Mouse (Mus musculus) layer of hippocampus, adult 2 months (tissue): ENCODE results near the gene Vmn2r63. TPM values are rescaled to one million over a fixed set of nuclear protein-coding genes. Genes with fewer than 3 reads are reported as not detected.
"Not testable (repeated sequence)": the region's sequence is repeated elsewhere in the genome, so short reads cannot be mapped to it uniquely, and the experiment has no call there.

Source experiments
- DNase-seq, 2 experiments: peaks; one replicate each; pipeline ENCODE4 v3.0.0; 2022; ENCODE audit warnings: low spot score in 2 of 2
- H3K27ac ChIP-seq: fragments of 200-600 bp; 2 replicates; pipeline ENCODE4 v1.8.1; 2022
- H3K4me3 ChIP-seq: fragments of 200-600 bp; 2 replicates; pipeline ENCODE4 v1.8.1; 2022; ENCODE audit warnings: mild to moderate bottlenecking
- CTCF ChIP-seq: fragments of 200-600 bp; conservative IDR thresholded peaks from 2 replicates; pipeline ENCODE4 v1.8.1; 2022; ENCODE audit warnings: antibody characterized with exemption, mild to moderate bottlenecking, moderate library complexity
- long read RNA-seq, 2 experiments: library from polyadenylated mRNA; stranded (forward); transcript quantifications; one replicate each; pipeline ENCODE4 v2.0.0; 2021; ENCODE audit warnings: borderline mapping rate in 2 of 2
- microRNA-seq, 2 experiments: library from miRNA; unstranded; fragments of <30 nt; microRNA quantifications; one replicate each; pipeline ENCODE4 v1.2.0; 2021
- total RNA-seq, 2 experiments: library from RNA; stranded (reverse); gene quantifications; 2 replicates each; pipeline ENCODE4 v1.2.3; 2021

Gene Vmn2r63
- total RNA-seq: not detected
- long read RNA-seq, experiment 1: 0 reads
- long read RNA-seq, experiment 2: 0 reads

DNA sequence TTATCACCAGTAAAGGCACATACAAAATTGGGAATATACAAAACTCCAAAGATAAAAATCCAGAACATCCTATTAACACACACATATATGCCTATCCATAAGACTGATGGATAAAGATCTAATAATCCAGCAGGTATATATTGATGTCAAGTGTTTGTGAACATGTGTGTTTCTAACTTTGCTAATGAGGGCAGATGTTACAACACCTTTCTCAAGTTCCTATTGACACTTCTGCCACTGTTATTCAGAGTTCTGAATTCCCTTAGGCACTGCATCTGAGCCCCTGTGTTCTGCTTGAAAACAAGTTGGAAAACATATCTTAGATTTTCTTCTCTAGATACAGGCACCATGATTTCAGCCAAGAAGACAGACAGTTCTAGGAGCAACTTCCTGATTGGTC is at the start of gene Vmn2r63:
Vmn2r63 (minus strand) TSS at position 101 of the 400 bp plus-strand sequence.
- H3K4me3 ChIP-seq, DNase-seq, H3K27ac ChIP-seq: not testable (repeated sequence)

DNA sequence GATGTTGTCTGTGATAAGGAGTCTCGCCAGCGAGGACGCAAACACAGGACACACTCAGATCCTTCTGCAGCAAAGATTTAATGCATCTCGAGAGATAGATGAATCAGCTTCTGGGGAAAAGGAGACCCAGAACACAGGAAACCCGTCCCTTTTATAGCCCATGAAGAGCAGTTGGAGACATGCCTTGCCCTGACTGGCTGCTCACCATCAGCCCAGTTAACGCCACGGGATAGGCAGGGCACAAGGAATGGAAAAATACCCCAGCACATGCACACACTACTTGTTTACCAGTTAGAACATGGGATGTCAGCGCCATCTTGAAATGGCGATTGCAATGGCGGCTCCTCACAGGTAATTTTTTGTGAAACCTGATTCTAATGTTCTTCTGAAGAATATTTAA is 47.1 kb upstream of the Vmn2r63 start:
- no peak overlapping the region for H3K4me3 ChIP-seq
- no peak for TF ChIP-seq CTCF
- DNase-seq: no peak
- no peak overlapping the region for H3K27ac ChIP-seq

DNA sequence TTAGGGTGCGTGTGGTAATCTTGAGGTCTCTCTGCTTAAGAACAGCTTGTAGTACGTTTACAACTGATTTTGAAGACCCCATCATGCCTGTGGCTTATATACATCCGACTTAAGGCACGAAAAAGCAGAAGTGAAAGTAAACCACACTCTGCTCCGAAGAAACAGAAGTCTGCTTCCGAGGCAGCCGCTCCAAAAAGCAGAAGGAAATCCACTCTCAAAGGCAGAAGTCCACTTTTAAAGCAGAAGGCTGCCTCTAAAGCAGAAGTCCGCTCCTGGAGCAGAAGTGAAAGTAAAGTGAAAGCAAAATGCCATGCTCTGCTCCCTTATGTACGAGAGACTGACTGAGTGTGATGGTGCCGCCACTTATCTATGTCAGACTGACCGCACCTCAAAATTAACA is 46.5 kb upstream of the Vmn2r63 start:
- TF ChIP-seq CTCF: no peak
- Histone ChIP-seq H3K27ac (no peak overlapping the region), H3K4me3 (no peak overlapping the region)
- DNase-seq: no peak

DNA sequence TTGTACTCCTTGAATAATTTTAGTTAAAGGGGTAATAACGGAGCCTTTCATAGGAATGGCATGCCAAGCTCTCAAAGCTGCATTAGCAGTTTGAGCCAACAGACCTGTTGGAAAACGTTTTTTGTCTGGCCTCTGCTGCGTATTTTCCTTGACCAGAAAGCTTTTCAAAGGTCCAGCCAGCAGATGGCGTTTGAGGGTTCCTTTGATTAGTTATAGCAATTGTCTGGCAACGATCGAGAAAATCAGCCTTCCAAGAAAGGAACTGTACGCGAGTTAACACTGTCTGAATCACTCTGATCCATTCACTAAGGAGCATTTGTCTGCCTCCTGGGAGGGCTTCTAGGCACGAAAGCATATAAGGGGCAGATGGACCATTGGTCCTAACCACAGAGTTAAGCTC is 31.6 kb upstream of the Vmn2r63 start:
- no peak for DNase-seq

DNA sequence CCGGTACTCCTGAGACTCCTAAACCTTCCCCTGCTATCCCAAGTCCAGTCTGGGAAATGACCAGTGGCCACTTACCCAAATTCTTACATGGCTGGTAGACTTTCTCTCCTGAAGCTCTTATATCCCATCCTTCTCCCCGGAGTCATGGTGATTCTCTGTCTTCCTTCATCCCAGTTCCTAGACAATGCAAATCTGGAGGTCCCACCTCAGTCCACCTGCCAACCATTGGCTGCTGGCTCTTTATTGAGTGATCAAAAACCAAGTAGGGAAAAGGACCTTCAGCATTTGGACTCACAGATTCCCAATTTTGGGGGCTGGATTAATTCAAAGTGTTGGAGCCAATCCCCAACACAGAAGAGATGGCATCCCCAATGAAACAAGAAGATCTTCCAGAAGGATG is 35.6 kb downstream of the Vmn2r63 start:
- not testable (repeated sequence) for DNase-seq, H3K27ac ChIP-seq, H3K4me3 ChIP-seq

More for the DNA sequence above, 31.6 kb upstream of the Vmn2r63 start:
- H3K4me3 ChIP-seq: no peak overlapping the region
- no peak for TF ChIP-seq CTCF
- H3K27ac ChIP-seq: no peak overlapping the region

DNA sequence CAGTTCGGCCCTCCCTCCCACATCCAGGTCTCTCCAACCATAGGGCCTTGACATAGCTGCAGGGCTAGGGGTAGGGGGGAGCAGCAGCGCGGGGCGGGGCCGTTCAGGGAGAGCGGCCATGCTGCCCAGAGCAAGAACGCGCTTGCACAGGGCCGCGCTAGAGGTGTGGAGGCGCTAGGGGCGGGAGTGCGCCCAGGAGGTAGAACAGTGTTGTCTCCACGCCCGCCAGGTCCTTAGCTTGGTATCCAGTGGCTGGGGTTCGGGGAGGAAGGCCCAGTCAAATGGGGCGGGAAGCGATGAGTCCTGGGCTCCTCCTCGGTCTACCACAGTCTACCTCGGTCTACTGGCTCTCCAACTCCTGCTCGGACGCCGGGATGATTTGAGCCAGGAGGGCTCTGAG is 55.5 kb downstream of the Vmn2r63 start:
- Histone ChIP-seq H3K27ac (no peak overlapping the region), H3K4me3 (no peak overlapping the region)
- DNase-seq: no peak
- no peak for TF ChIP-seq CTCF

DNA sequence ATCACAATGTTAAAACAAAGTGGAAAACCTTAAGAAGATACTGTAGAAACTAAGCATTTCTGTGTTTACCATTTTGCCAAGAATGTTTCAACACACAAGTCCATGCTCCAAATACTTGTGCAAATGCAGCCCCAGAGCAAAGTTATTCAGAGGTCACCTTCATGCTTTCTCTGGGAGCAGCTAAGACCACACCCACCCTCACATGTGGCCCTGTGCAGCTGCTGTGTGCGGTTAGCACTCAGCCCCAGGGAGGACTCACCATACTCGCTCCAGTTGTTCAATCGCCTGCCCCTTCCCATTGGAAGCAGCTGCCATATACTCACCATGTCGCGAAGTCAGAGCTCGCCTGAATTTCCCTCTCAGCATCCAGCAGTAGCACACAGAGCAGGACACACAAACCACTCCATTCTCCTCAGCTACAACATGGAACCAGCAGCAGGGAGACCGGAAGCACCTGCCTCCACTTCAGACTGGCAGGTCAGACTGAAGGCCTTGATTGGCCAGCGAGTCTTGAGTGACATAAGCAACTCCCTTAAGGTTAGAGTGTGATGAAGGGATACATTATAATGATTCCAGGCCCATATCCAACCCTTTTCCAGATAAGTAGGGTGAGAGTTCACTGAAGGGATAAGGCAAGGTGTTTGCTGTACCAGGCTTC is 66.7 kb downstream of the Vmn2r63 start, which contains the start of gene Gm2381:
Gm2381 (minus strand) TSS at position 434 of the 658 bp plus-strand sequence.
- not testable (repeated sequence) for H3K27ac ChIP-seq, H3K4me3 ChIP-seq, DNase-seq

Small RNA genes within 50 kb of the gene (microRNA-seq; reads per million reads assigned to microRNA genes)
- gene Gm23256: 0 reads per million in 2 experiments

Other genes with a start within 250 kb of the Vmn2r63 start
- 1 to 10 TPM; 7.3 to 7.6 TPM for gene Zfp975, start 241.1 kb downstream of the Vmn2r63 start, total RNA-seq
- not detected for gene Gm17067, start 206.8 kb downstream of the Vmn2r63 start, total RNA-seq
- not detected for gene Vmn2r62, start 140.3 kb downstream of the Vmn2r63 start, total RNA-seq
- under 1 TPM; 0.08 to 0.12 TPM for gene Gm2381, start 66.6 kb downstream of the Vmn2r63 start, total RNA-seq
- not detected for gene Gm9268, start 84.9 kb upstream of the Vmn2r63 start, total RNA-seq
- gene Zfp936, start 180.4 kb upstream of the Vmn2r63 start, total RNA-seq: not detected